Comparison of ENCODE assay signal across 18 mouse cellular contexts in genomic region chr17:74769390-74769811, GRCm38 (mm10). TPM values are rescaled to one million over a fixed set of nuclear protein-coding genes. Genes with fewer than 3 reads are reported as not detected.
DNase-seq lines count a peak whose midpoint lies in the region; ATAC-seq and TF ChIP-seq lines count a peak whose summit lies in the region.
"Had no signal": no experiment of that assay in that cellular context is flagged by ENCODE, and none has a peak within 500 bp of the region (broad histone marks: within the 10 kb centered on the region; RNA-seq: fewer than 3 reads in every experiment).

No protein-coding gene starts in this region.

- H3K4me3 ChIP-seq in kidney, adult 2 months (ENCODE audit: insufficient read depth, low read depth, low read length) = no peak overlapping the region
- no peak overlapping the region for H3K4me3 ChIP-seq in thymus, adult 2 months (ENCODE audit: control insufficient read depth, insufficient read depth, low read length)
- H3K4me3 ChIP-seq: heart, embryonic 12.5 days; layer of hippocampus, adult 2 months; left cerebral cortex, adult 2 months; stomach, embryonic 15.5 days had no signal

- TF ChIP-seq POLR2A in kidney, adult 2 months (IDR thresholded peaks at IDR 0.05; ENCODE audit: low read depth, low read length) = no peak
- no peak for TF ChIP-seq POLR2A in thymus, adult 2 months (IDR thresholded peaks at IDR 0.05; ENCODE audit: control insufficient read depth, extremely low read depth, insufficient read depth, low read length, poor library complexity)

- H3K36me3 ChIP-seq in kidney, adult 2 months (ENCODE audit: control insufficient read depth, insufficient read depth, low read length) = no peaks in the 10 kb centered on the region
- no peaks in the 10 kb centered on the region for H3K36me3 ChIP-seq in thymus, adult 2 months (ENCODE audit: control insufficient read depth, insufficient read depth, low read length)
- H3K36me3 ChIP-seq: stomach, embryonic 15.5 days had no signal

- ATAC-seq in granulocyte monocyte progenitor cell, adult 5-6 weeks (replicated peaks; ENCODE audit: poor library complexity, severe bottlenecking) = peak; percentile 35
- ATAC-seq: forebrain, embryonic 16.5 days; liver, postnatal 0 days had no signal

- H3K4me1 ChIP-seq in kidney, adult 2 months (ENCODE audit: control insufficient read depth, insufficient read depth, low read length) = no peaks in the 10 kb centered on the region
- no peaks in the 10 kb centered on the region; the same call in 1 of the 2 replicates for H3K4me1 ChIP-seq in thymus, adult 2 months (replicated peaks; ENCODE audit: control insufficient read depth, insufficient read depth, low read length)
- H3K4me1 ChIP-seq: heart, embryonic 12.5 days; stomach, embryonic 15.5 days had no signal

- 50% methylated on average over 9 of the region's 9 CpGs for WGBS in kidney, adult 2 months
- WGBS in thymus, adult 2 months = 81% methylated on average over 9 of the region's 9 CpGs

- TF ChIP-seq CTCF in kidney, adult 2 months (conservative IDR thresholded peaks at IDR 0.05; ENCODE audit: insufficient read depth, insufficient read length, low read depth, low read length) = no peak
- no peak for TF ChIP-seq CTCF in thymus, adult 2 months (IDR thresholded peaks at IDR 0.05; ENCODE audit: borderline replicate concordance, control insufficient read depth, extremely low read depth, insufficient read depth, low read length, poor library complexity)

- DNase-seq in kidney, adult 2 months = peak; percentile 5
- no peak for DNase-seq in kidney, adult 18-20 months
- DNase-seq in thymus, adult 2 months = no peak
- DNase-seq in thymus, postnatal 4 days = no peak
- peak; percentile 48 for DNase-seq in naive thymus-derived CD4-positive, alpha-beta T cell, adult 2 months (ENCODE audit: low read depth)
- DNase-seq in frontal cortex, postnatal 14 days (ENCODE audit: low spot score in 2 of 2) = no peak
- DNase-seq in left cerebral cortex, adult 9 months (ENCODE audit: low spot score in 2 of 2) = no peak
- DNase-seq: cerebellum, postnatal 10 days; gastrocnemius, postnatal 10 days; heart, postnatal 36 days; liver, postnatal 0 days; thymus, postnatal 25 days had no signal

- no peak overlapping the region for H3K27ac ChIP-seq in kidney, adult 2 months (ENCODE audit: insufficient read depth, low read depth, low read length)
- peak overlapping the region; percentile 49 for H3K27ac ChIP-seq in thymus, adult 2 months (ENCODE audit: control insufficient read depth, insufficient read depth, low read length)
- H3K27ac ChIP-seq: layer of hippocampus, adult 2 months; left cerebral cortex, adult 2 months; stomach, embryonic 15.5 days had no signal

- no peaks in the 10 kb centered on the region for H3K27me3 ChIP-seq in kidney, adult 2 months (replicated peaks; ENCODE audit: control insufficient read depth, insufficient read depth, low read length)
- H3K27me3 ChIP-seq in thymus, adult 2 months (ENCODE audit: control insufficient read depth, insufficient read depth, low read length) = no peaks in the 10 kb centered on the region
- H3K27me3 ChIP-seq: heart, embryonic 12.5 days; stomach, embryonic 15.5 days had no signal

RNA-seq across cellular contexts. Expression of gene Ttc27, which starts 51.9 kb away (rescaled TPM):
- 4.9 and 5.3 TPM in 2 replicates for polyA plus RNA-seq in kidney, adult 2 months (2012; rRNA removed)
- polyA plus RNA-seq in thymus, adult 2 months (2012; rRNA removed) = 6.1 and 6.7 TPM in 2 replicates
- total RNA-seq in granulocyte monocyte progenitor cell, adult 5-6 weeks (2014; fragmentation: Nextera tagmentation) = 35.7 and 38.0 TPM in 2 replicates
- 46.6 and 63.4 TPM in 2 replicates for total RNA-seq in granulocyte monocyte progenitor cell, adult 5-6 weeks (2017)

Comparison
In these comparisons a context has a peak if more than half of its experiments do, and no peak if none do; other contexts are left out.
1. DNase-seq: peak in kidney, adult 2 months (single experiment) and naive thymus-derived CD4-positive, alpha-beta T cell, adult 2 months (single experiment); none in kidney, adult 18-20 months (single experiment), thymus, adult 2 months (single experiment), thymus, postnatal 4 days (single experiment), frontal cortex, postnatal 14 days (0 of 2) and left cerebral cortex, adult 9 months (0 of 2).